Mouse (Mus musculus) neural tube, embryonic 15.5 days (tissue): ENCODE measurements at regions not wholly inside any gene's neighbourhood (a gene's known extent, or its start where the extent isn't known, plus 50 kb on each side); places are given as distances from the start of the nearest gene placed in this dataset.

Source experiments
- ATAC-seq: fragments of 200-750 bp; cut with Nextera tagmentation; 2 replicates; pipeline ENCODE4 v1.8.0; 2017; ENCODE audit warnings: mild to moderate bottlenecking, moderate TSS enrichment, moderate library complexity; ENCODE audit not compliant: low FRiP score
- H3K27ac ChIP-seq: fragments of 300-500 bp; sonication (generic); replicated peaks from 2 replicates; pipeline ENCODE4 v1.5.1; 2015; ENCODE audit warnings: mild to moderate bottlenecking, inconsistent platforms
- H3K27me3 ChIP-seq: fragments of 300-500 bp; sonication (generic); replicated peaks from 2 replicates; pipeline ENCODE4 v1.6.1; 2015; ENCODE audit warnings: inconsistent platforms
- H3K36me3 ChIP-seq: fragments of 300-500 bp; sonication (generic); 2 replicates; pipeline ENCODE4 v1.6.1; 2015; ENCODE audit warnings: inconsistent platforms
- H3K4me1 ChIP-seq: fragments of 300-500 bp; sonication (generic); 2 replicates; pipeline ENCODE4 v1.6.1; 2015; ENCODE audit warnings: inconsistent platforms
- H3K4me2 ChIP-seq: fragments of 300-500 bp; sonication (generic); 2 replicates; pipeline ENCODE4 v1.6.1; 2015; ENCODE audit warnings: inconsistent platforms, mild to moderate bottlenecking, moderate library complexity
- H3K4me3 ChIP-seq: fragments of 300-500 bp; sonication (generic); replicated peaks from 2 replicates; pipeline ENCODE4 v1.5.1; 2015; ENCODE audit warnings: mild to moderate bottlenecking, inconsistent platforms
- H3K9ac ChIP-seq: fragments of 300-500 bp; sonication (generic); replicated peaks from 2 replicates; pipeline ENCODE4 v1.6.1; 2015; ENCODE audit warnings: mild to moderate bottlenecking, inconsistent platforms
- H3K9me3 ChIP-seq: fragments of 300-500 bp; sonication (generic); replicated peaks from 2 replicates; pipeline ENCODE4 v1.6.1; 2016; ENCODE audit warnings: inconsistent platforms
- WGBS: fragments of 180-500 bp; shearing (Covaris S2); methylation state at CpG from one replicate; pipeline ENCODE4 v1.1.7; 2015; ENCODE audit warnings: mixed read lengths; 5-methylcytosine and 5-hydroxymethylcytosine counted together

DNA sequence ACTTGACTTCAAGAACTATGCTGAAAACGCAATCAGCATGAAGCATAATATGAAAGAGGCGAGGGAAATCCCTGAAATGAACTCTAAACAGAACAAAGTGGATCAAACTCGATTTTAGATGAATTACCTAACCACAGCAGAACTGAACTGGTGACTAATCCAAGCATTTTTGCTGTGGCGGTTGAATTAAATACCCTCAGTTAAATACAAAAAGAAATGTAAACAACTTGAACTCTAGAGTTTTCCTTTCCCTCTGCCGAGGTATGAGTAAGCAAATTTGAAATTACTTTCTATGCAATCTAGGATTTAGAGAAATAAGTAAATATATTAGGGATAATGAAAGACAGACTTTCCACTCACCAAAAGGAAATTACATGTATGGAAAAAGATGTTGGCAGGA is 409.4 kb upstream of the BC052040 start:
- no peak overlapping the region for H3K4me3 ChIP-seq
- H3K4me1 ChIP-seq, result no peaks in the 10 kb centered on the region
- ATAC-seq, result no peak
- no peaks in the 10 kb centered on the region for H3K27me3 ChIP-seq
- no peak overlapping the region for H3K9ac ChIP-seq
- no peak overlapping the region for H3K4me2 ChIP-seq
- WGBS, result 79% methylated on average over 5 of the region's 5 CpGs
- H3K36me3 ChIP-seq, result no peaks in the 10 kb centered on the region
- H3K9me3 ChIP-seq, result no peaks in the 10 kb centered on the region
- H3K27ac ChIP-seq, result no peak overlapping the region

DNA sequence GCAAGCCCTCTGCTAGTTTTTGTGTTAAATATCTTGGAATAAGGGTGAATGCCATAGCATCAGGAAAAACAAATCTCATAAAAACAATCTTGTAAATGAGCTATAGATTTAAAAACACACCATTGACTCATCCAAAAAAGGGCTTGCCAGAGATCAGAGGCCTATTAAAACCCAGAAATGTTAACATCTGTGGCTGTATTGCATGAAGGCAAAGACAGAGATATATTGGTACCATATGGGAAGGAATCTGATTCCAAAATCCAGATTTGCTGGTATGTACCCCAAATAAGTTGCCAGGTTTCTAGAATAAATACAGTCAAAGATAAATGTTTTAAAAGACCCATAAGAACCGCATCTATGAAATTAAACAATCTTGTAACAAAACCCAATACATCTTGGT is 404.4 kb upstream of the BC052040 start:
- WGBS, result 88% methylated on average over 1 of the region's 1 CpGs
- ATAC-seq, result no peak
- Histone ChIP-seq H3K4me2 (no peak overlapping the region), H3K4me3 (no peak overlapping the region), H3K9ac (no peak overlapping the region), H3K27me3 (no peaks in the 10 kb centered on the region), H3K36me3 (no peaks in the 10 kb centered on the region), H3K4me1 (no peaks in the 10 kb centered on the region), H3K9me3 (no peaks in the 10 kb centered on the region), H3K27ac (no peak overlapping the region)

DNA sequence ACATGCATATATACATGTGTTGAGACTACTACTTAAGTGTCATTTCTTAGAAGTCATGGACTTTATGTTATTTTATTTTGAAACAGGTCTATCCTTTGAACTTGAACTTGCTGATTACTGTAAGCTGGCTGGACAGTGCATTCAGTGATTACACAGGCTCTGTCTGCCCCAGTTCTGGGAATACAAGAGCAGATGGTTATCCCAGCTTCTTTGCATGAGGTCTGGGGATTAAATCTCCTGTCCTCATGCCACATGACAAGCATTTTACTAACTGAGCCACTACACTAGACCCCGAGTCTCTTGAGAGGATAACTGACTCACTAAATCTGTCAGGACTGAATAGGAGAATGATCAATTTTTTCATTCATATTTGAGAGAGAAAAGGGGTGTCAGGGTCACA is 403.6 kb upstream of the BC052040 start:
- WGBS, result 55% methylated on average over 1 of the region's 1 CpGs
- Histone ChIP-seq H3K9ac (no peak overlapping the region), H3K27ac (no peak overlapping the region), H3K4me1 (no peaks in the 10 kb centered on the region), H3K27me3 (no peaks in the 10 kb centered on the region), H3K4me3 (no peak overlapping the region), H3K36me3 (no peaks in the 10 kb centered on the region), H3K9me3 (no peaks in the 10 kb centered on the region), H3K4me2 (no peak overlapping the region)
- ATAC-seq, result no peak

DNA sequence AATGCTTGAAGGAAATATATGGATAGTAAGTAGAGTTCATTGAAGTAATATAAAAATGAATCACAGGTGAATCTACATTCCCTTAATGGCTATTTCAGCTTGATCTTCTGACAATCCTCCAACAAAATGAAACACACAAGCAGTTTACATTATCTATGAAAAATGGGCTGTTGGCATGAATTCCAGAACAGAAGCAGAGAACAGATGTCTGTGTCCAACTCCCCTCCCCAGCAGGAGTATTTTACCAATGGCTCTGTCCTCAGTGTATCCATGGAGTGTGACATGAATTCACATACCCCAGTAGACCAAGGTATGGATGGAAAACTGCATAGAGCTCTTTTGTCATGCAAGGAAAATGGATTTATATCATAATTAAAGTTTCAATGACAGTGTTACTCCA is 370.3 kb upstream of the BC052040 start:
- Histone ChIP-seq H3K9ac (no peak overlapping the region), H3K9me3 (no peaks in the 10 kb centered on the region; the same call in 1 of the 2 replicates), H3K27ac (no peak overlapping the region), H3K27me3 (no peaks in the 10 kb centered on the region), H3K36me3 (no peaks in the 10 kb centered on the region), H3K4me2 (no peak overlapping the region), H3K4me1 (0 out of 2 replicates have a peak, but pooled peaks cover 4% of the 10 kb centered on the region), H3K4me3 (no peak overlapping the region)
- ATAC-seq, result no peak

DNA sequence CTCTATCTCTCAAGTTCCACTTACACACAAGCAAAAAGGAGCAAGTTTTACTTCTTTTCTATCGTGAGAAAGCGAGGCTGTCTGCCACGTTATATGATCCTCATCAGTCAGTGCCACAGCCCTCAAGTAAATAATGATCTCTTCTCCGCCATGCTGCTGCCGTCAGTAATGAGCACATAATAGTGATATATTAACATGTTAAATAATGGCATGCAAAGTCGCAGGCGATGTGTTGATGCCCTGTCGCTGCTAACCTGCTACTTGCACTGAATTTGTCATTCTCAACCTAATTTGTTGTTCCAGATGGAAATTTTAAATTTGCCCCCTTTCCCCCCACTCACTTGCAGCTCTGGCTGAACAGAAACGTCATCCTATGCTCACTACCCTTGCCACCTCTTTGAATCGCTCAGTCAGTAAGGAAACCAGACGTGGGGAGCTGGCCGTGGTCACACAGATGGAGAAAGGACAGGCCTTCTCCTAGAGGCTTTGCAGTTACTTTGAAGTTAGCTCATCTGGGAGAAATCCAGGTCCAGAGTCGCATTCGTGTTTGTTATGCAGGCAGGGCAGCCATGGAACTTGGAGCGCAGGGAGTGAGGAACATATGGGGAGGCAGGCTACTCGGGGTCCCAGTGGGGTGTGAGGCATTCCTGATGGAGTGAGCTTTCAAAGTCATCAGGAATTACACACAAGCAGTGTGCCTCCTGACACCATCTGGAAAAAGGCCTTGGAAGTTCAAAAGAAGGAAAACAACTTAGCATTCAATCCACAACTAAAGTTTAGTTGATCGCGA is 368.1 kb upstream of the BC052040 start:
- Histone ChIP-seq H3K9ac (no peak overlapping the region), H3K4me3 (no peak overlapping the region), H3K9me3 (no peaks in the 10 kb centered on the region), H3K27me3 (no peaks in the 10 kb centered on the region), H3K27ac (no peak overlapping the region), H3K4me2 (0 out of 2 replicates have a peak overlapping the region, but pooled peaks have one; percentile 11), H3K36me3 (no peaks in the 10 kb centered on the region), H3K4me1 (0 out of 2 replicates have a peak, but pooled peaks cover 4% of the 10 kb centered on the region)
- 33% methylated on average over 18 of the region's 18 CpGs for WGBS
- no peak for ATAC-seq

DNA sequence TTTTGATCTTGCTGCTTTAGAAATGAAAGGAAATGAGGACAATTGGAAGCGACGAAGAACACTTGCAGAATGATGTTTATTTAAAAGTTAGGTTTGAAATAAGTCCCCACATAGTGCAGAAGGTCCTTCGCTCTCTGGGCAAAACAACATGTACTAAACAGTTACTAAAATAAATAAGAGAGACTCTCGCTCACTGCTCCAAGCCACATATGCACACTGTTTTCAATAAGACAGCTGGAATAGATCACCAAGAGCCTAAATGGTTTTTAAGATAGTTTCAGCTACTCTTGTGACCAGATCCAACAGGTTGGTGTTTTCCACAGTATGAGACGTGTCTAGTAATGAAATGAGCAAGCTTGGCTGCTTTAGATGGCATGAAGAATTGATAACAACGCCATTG is 367.2 kb upstream of the BC052040 start:
- Histone ChIP-seq H3K9ac (no peak overlapping the region), H3K4me3 (no peak overlapping the region), H3K27ac (no peak overlapping the region), H3K4me2 (no peak overlapping the region), H3K4me1 (0 out of 2 replicates have a peak, but pooled peaks cover 4% of the 10 kb centered on the region), H3K27me3 (no peaks in the 10 kb centered on the region), H3K9me3 (no peaks in the 10 kb centered on the region), H3K36me3 (no peaks in the 10 kb centered on the region)
- ATAC-seq, result no peak
- WGBS, result 76% methylated on average over 6 of the region's 6 CpGs

DNA sequence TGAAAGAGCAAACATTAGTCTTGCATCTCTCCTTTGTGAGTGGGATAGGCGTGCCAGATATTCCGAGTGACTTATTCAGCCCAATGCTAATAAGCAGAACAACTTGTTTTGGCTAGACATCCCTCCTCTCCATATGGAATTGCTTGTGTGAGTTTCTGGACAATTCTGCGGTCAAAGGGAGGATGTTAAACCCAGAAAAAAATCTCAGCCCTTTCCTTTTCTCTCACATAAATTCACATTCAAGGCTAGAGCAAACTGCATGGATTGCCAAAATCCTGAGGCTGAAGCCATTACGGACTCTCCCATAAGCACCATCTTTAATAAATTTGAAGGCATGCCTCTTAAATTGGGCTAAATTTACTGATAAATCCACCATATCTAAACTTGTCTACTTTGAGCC is 351.5 kb upstream of the BC052040 start:
- Histone ChIP-seq H3K36me3 (no peaks in the 10 kb centered on the region), H3K4me3 (no peak overlapping the region), H3K4me1 (no peaks in the 10 kb centered on the region), H3K27me3 (no peaks in the 10 kb centered on the region), H3K9me3 (no peaks in the 10 kb centered on the region), H3K4me2 (no peak overlapping the region), H3K27ac (no peak overlapping the region), H3K9ac (no peak overlapping the region)
- 82% methylated on average over 4 of the region's 4 CpGs for WGBS
- no peak for ATAC-seq

DNA sequence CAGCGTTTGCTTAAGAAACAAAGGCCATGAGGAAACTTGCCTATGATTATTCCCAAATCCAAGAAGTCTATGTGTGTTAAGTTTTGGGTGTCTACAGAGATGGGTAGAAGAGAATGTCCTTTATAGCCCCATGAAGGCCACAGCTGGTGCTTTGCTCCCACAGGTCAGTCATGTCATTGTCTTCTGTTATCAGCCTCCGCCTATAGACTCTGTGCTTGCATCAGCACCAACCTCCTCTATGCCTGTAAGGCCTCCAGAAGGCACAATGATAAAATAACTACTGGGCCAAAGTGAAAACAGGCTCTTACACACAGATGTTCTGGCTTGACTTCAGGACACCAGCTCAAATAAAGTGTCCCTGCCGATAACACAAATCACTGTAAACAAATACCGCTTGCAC is 333.8 kb upstream of the BC052040 start:
- Histone ChIP-seq H3K9ac (no peak overlapping the region), H3K4me2 (no peak overlapping the region), H3K9me3 (no peaks in the 10 kb centered on the region), H3K4me3 (no peak overlapping the region), H3K36me3 (no peaks in the 10 kb centered on the region), H3K27me3 (no peaks in the 10 kb centered on the region), H3K27ac (no peak overlapping the region), H3K4me1 (no peaks in the 10 kb centered on the region)
- ATAC-seq, result no peak
- 80% methylated on average over 4 of the region's 4 CpGs for WGBS

DNA sequence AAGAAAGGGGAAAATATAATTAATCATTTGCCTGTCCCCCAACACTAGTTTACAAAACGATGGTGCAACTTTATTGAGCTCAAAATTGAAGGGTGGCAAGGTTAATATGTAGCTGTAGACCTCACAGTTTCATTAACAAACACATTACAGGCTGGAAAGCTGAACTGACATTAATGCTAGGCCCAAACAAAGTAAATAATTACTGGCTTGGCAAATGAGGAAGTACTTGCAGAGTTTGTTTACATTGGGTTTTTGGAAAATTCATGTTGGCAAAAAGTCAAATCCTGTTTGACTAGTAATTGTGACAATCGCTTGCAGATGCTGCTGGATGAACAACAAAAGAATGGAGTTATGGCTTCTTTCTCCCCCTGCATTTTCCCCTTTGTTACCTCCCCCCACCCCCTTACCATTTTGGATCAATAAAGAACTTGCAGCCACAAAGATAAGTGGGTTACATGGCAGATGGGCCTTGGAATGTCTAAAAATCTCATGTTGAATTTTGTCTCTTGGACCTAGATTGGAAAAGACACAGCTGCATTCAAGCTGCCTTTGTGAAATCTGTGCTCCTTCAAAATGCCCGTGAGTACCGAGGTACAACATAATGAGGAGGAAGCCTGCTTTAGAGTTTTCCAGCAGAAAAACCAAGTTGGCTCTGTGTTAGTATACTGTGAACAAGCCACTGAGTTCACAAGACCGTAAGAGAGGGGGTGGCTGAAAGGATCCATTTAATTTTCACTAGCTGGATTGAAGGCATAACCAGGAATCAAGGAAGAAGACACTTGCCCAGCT is 331.3 kb upstream of the BC052040 start:
- Histone ChIP-seq H3K27me3 (no peaks in the 10 kb centered on the region), H3K4me1 (no peaks in the 10 kb centered on the region), H3K27ac (no peak overlapping the region), H3K4me3 (no peak overlapping the region), H3K9me3 (no peaks in the 10 kb centered on the region), H3K4me2 (no peak overlapping the region), H3K36me3 (no peaks in the 10 kb centered on the region), H3K9ac (no peak overlapping the region)
- WGBS, result 61% methylated on average over 5 of the region's 5 CpGs
- ATAC-seq, result no peak

DNA sequence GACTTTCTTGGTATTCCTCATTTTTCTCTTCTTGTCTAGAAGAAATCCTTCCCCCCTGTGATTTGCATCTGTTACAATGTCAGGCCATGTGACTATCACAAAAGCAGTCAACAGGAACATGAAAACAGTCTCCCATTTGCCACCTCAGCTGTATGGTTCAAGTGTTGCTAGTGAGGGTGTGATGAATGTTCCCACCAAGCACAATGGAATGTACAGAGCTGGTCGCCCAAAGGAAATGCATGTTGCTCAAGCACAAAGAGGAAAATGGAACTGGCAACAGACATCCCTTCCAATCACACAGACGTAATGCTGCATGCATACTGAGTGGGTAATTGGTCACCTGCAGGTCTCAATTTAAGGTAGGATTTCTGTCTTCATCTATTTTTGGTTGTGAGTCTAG is 324.1 kb upstream of the BC052040 start:
- 67% methylated on average over 2 of the region's 2 CpGs for WGBS
- Histone ChIP-seq H3K27me3 (no peaks in the 10 kb centered on the region), H3K9ac (no peak overlapping the region), H3K4me3 (no peak overlapping the region), H3K27ac (no peak overlapping the region), H3K36me3 (no peaks in the 10 kb centered on the region), H3K4me2 (no peak overlapping the region), H3K9me3 (no peaks in the 10 kb centered on the region), H3K4me1 (no peaks in the 10 kb centered on the region)
- ATAC-seq, result no peak

DNA sequence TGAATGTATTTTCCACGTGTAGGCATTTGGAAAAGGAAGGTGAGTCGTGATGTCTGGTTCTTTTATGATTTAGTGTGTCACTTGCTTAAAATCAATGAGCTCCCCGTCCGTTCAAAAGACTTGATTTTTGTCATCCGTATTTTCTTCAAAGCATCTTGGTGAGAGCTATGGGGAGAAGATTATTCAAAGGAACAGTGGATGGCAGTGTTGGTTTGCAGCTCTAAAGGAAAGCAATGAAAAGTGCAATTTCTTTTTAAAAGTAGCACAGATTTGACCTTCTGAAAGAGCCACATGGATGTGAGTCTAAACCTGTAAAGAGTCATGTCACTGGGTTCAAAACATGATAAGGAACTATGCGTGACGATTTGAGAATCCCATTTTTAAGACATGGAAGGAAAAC is 313.3 kb upstream of the BC052040 start:
- H3K36me3 ChIP-seq, result no peaks in the 10 kb centered on the region
- no peaks in the 10 kb centered on the region for H3K4me1 ChIP-seq
- no peak overlapping the region for H3K9ac ChIP-seq
- no peak for ATAC-seq
- H3K9me3 ChIP-seq, result no peaks in the 10 kb centered on the region
- H3K27me3 ChIP-seq, result no peaks in the 10 kb centered on the region; the same call in 1 of the 2 replicates
- no peak overlapping the region for H3K4me2 ChIP-seq
- WGBS, result 79% methylated on average over 7 of the region's 7 CpGs
- H3K4me3 ChIP-seq, result no peak overlapping the region
- H3K27ac ChIP-seq, result no peak overlapping the region

DNA sequence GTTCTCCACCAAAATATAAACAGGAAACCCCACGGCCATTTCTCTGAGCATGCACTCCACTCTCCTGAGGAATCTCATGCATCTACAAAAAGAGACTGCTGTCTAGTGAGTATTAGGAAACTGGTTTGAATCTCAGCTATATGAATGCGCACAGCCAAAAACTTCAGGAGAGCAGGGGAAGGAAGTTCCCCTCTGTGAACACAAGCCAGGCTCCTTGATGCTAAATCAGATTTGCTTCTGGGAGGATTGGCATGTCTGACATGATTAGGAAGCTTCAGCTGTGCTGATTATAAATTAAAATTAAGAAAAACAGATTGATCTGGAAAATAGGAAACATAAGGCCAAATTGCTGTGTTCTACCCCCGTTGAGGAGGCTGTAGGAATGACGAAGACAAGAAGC is 304.1 kb upstream of the BC052040 start:
- H3K4me2 ChIP-seq, result no peak overlapping the region
- no peak overlapping the region for H3K4me3 ChIP-seq
- no peaks in the 10 kb centered on the region for H3K36me3 ChIP-seq
- H3K27ac ChIP-seq, result no peak overlapping the region
- 80% methylated on average over 4 of the region's 4 CpGs for WGBS
- ATAC-seq, result no peak
- no peak overlapping the region for H3K9ac ChIP-seq
- H3K27me3 ChIP-seq, result no peaks in the 10 kb centered on the region
- H3K4me1 ChIP-seq, result no peaks in the 10 kb centered on the region
- H3K9me3 ChIP-seq, result no peaks in the 10 kb centered on the region
